18 mouse cellular contexts compared by ENCODE assay signal in genomic region chr11:109702031-109702815, GRCm38 (mm10). TPM values are rescaled to one million over a fixed set of nuclear protein-coding genes. Genes with fewer than 3 reads are reported as not detected.
DNase-seq lines count a peak whose midpoint lies in the region; ATAC-seq and TF ChIP-seq lines count a peak whose summit lies in the region.
"Had no signal": no experiment of that assay in that cellular context is flagged by ENCODE, and none has a peak within 500 bp of the region (broad histone marks: within the 10 kb centered on the region; RNA-seq: fewer than 3 reads in every experiment).

No protein-coding gene starts in this region.

- no peak for TF ChIP-seq POLR2A in liver, adult 2 months (IDR thresholded peaks at IDR 0.05; ENCODE audit: extremely low read depth, insufficient read depth, low read length)
- no peak for TF ChIP-seq POLR2A in kidney, adult 2 months (IDR thresholded peaks at IDR 0.05; ENCODE audit: low read depth, low read length)

- H3K4me1 ChIP-seq in liver, adult 2 months (ENCODE audit: control insufficient read depth, insufficient read depth, low read length) = peaks cover 37% of the 10 kb centered on the region
- H3K4me1 ChIP-seq in kidney, adult 2 months (ENCODE audit: control insufficient read depth, insufficient read depth, low read length) = peaks cover 16% of the 10 kb centered on the region
- no peaks in the 10 kb centered on the region for H3K4me1 ChIP-seq in stomach, embryonic 15.5 days
- peaks cover 4% of the 10 kb centered on the region; the same call in 1 of the 2 replicates for H3K4me1 ChIP-seq in forebrain, embryonic 13.5 days

- intact Hi-C loops in left cerebral cortex, postnatal 10 days (cut with DNase I) = no loop called here

- no peak for ATAC-seq in stomach, embryonic 15.5 days (ENCODE audit: insufficient read depth, low FRiP score, low read depth)
- no peak for ATAC-seq in forebrain, embryonic 13.5 days
- ATAC-seq: forebrain, embryonic 15.5 days; hindbrain, embryonic 16.5 days had no signal

- no peaks in the 10 kb centered on the region for H3K27me3 ChIP-seq in liver, adult 2 months (ENCODE audit: control insufficient read depth, insufficient read depth, low read length)
- H3K27me3 ChIP-seq in kidney, adult 2 months (replicated peaks; ENCODE audit: control insufficient read depth, insufficient read depth, low read length) = no peaks in the 10 kb centered on the region
- H3K27me3 ChIP-seq in stomach, embryonic 15.5 days (replicated peaks) = no peaks in the 10 kb centered on the region
- no peaks in the 10 kb centered on the region for H3K27me3 ChIP-seq in forebrain, embryonic 13.5 days
- H3K27me3 ChIP-seq: forebrain, embryonic 15.5 days had no signal

- TF ChIP-seq CTCF in liver, adult 2 months (IDR thresholded peaks at IDR 0.05; ENCODE audit: low read depth, low read length) = no peak
- no peak for TF ChIP-seq CTCF in kidney, adult 2 months (conservative IDR thresholded peaks at IDR 0.05; ENCODE audit: insufficient read depth, insufficient read length, low read depth, low read length)

- DNase-seq in liver, adult 2 months (ENCODE audit: extremely low read depth, low read depth, low spot score) = peak; percentile 93
- no peak for DNase-seq in liver
- peak; percentile 85 for DNase-seq in kidney, adult 2 months
- DNase-seq in kidney, postnatal 36 days = peak; percentile 33 to 64
- no peak for DNase-seq in left cerebral cortex, adult 18-20 months (ENCODE audit: low spot score in 2 of 2)
- no peak for DNase-seq in left cerebral cortex, postnatal 10 days (ENCODE audit: extremely low spot score in 1 of 2, low spot score in 2 of 2)
- DNase-seq: adrenal gland, postnatal 10 days; cerebellum, adult 9-10 months; gastrocnemius, adult 2 months; heart, adult 18-20 months; heart, postnatal 10 days; midbrain, embryonic 14.5 days; thymus, postnatal 14 days had no signal

- peaks cover 26% of the 10 kb centered on the region; the same call in 1 of the 2 replicates for H3K79me2 ChIP-seq in liver, adult 2 months (ENCODE audit: control insufficient read depth, insufficient read depth, low read length)

- peak overlapping the region; percentile 90 for H3K27ac ChIP-seq in liver, adult 2 months (replicated peaks; ENCODE audit: insufficient read depth, low read depth, low read length)
- H3K27ac ChIP-seq in kidney, adult 2 months (ENCODE audit: insufficient read depth, low read depth, low read length) = peak overlapping the region; percentile 56
- H3K27ac ChIP-seq in stomach, embryonic 15.5 days = peak overlapping the region; percentile 56; the same call in 1 of the 2 replicates
- H3K27ac ChIP-seq in forebrain, embryonic 13.5 days = no peak overlapping the region
- H3K27ac ChIP-seq: forebrain, embryonic 15.5 days; gastrocnemius, adult 2 months had no signal

- peak overlapping the region; percentile 45 for H3K9ac ChIP-seq in liver, adult 2 months (ENCODE audit: low read depth, low read length)
- no peak overlapping the region for H3K9ac ChIP-seq in stomach, embryonic 15.5 days
- H3K9ac ChIP-seq in forebrain, embryonic 13.5 days = no peak overlapping the region
- H3K9ac ChIP-seq: forebrain, embryonic 15.5 days had no signal

- H3K4me3 ChIP-seq in liver, adult 2 months (ENCODE audit: insufficient read depth, low read depth, low read length) = no peak overlapping the region
- H3K4me3 ChIP-seq in kidney, adult 2 months (ENCODE audit: insufficient read depth, low read depth, low read length) = no peak overlapping the region
- H3K4me3 ChIP-seq in stomach, embryonic 15.5 days (replicated peaks) = no peak overlapping the region
- H3K4me3 ChIP-seq in forebrain, embryonic 13.5 days = no peak overlapping the region
- H3K4me3 ChIP-seq: forebrain, embryonic 15.5 days; gastrocnemius, adult 2 months had no signal

- H3K4me2 ChIP-seq in stomach, embryonic 15.5 days = peak overlapping the region; percentile 0; the same call in 1 of the 2 replicates
- H3K4me2 ChIP-seq in forebrain, embryonic 13.5 days = no peak overlapping the region
- H3K4me2 ChIP-seq: forebrain, embryonic 15.5 days had no signal

- no peaks in the 10 kb centered on the region for H3K36me3 ChIP-seq in liver, adult 2 months (ENCODE audit: control insufficient read depth, insufficient read depth, low read length)
- H3K36me3 ChIP-seq in kidney, adult 2 months (ENCODE audit: control insufficient read depth, insufficient read depth, low read length) = no peaks in the 10 kb centered on the region
- no peaks in the 10 kb centered on the region for H3K36me3 ChIP-seq in stomach, embryonic 15.5 days
- no peaks in the 10 kb centered on the region for H3K36me3 ChIP-seq in forebrain, embryonic 13.5 days (ENCODE audit: poor library complexity, severe bottlenecking)
- H3K36me3 ChIP-seq: forebrain, embryonic 15.5 days; G1E had no signal

- WGBS in liver, adult 2 months = 12% methylated on average over 10 of the region's 10 CpGs
- whole genome bisulfite sequencing in kidney, adult 2 months = 40% methylated on average over 10 of the region's 10 CpGs
- WGBS in stomach, embryonic 15.5 days = 37% methylated on average over 10 of the region's 10 CpGs
- 64% methylated on average over 10 of the region's 10 CpGs for WGBS in forebrain, embryonic 13.5 days

- no peaks in the 10 kb centered on the region for H3K9me3 ChIP-seq in stomach, embryonic 15.5 days
- no peaks in the 10 kb centered on the region for H3K9me3 ChIP-seq in forebrain, embryonic 13.5 days (replicated peaks)
- H3K9me3 ChIP-seq: forebrain, embryonic 15.5 days had no signal

RNA-seq across cellular contexts. Expression of gene Fam20a, which starts 19.9 kb away (rescaled TPM):
- total RNA-seq in liver, adult 2 months (2014; rRNA removed) = 6.9 and 13.2 TPM in 2 replicates
- polyA plus RNA-seq in liver, adult 2 months (2012; rRNA removed) = 30.6 and 34.8 TPM in 2 replicates
- polyA plus RNA-seq in kidney, adult 2 months (2012; rRNA removed) = 7.5 and 7.6 TPM in 2 replicates
- polyA plus RNA-seq in stomach, embryonic 15.5 days (2015; fragmentation: Nextera tagmentation; extraction: Ambion mirVana) = 2.3 and 3.0 TPM in 2 replicates
- total RNA-seq in left cerebral cortex, adult 18-20 months (2021) = 10 to 100 TPM; 10.6 to 12.2 TPM
- total RNA-seq in left cerebral cortex, postnatal 10 days (2021) = 10 to 100 TPM; 12.0 to 14.2 TPM
- 1.1 and 1.8 TPM in 2 replicates for polyA plus RNA-seq in forebrain, embryonic 13.5 days (2015; fragmentation: Nextera tagmentation; extraction: Ambion mirVana)
- polyA plus RNA-seq: G1E had no signal

RNA-seq across cellular contexts. Expression of gene Prkar1a, which starts 53.0 kb away (rescaled TPM):
- 47.2 and 56.4 TPM in 2 replicates for total RNA-seq in liver, adult 2 months (2014; rRNA removed)
- 51.1 and 59.9 TPM in 2 replicates for polyA plus RNA-seq in liver, adult 2 months (2012; rRNA removed)
- 85.9 and 102 TPM in 2 replicates for polyA plus RNA-seq in kidney, adult 2 months (2012; rRNA removed)
- 291 and 297 TPM in 2 replicates for polyA plus RNA-seq in stomach, embryonic 15.5 days (2015; fragmentation: Nextera tagmentation; extraction: Ambion mirVana)
- 100 to 1,000 TPM; 618 to 657 TPM for total RNA-seq in left cerebral cortex, adult 18-20 months (2021)
- 100 to 1,000 TPM; 412 to 433 TPM for total RNA-seq in left cerebral cortex, postnatal 10 days (2021)
- 403 and 426 TPM in 2 replicates for polyA plus RNA-seq in forebrain, embryonic 13.5 days (2015; fragmentation: Nextera tagmentation; extraction: Ambion mirVana)

Comparison
In these comparisons a context has a peak if more than half of its experiments do, and no peak if none do; other contexts are left out.
1. DNase-seq: peak in liver, adult 2 months (single experiment), kidney, adult 2 months (single experiment) and kidney, postnatal 36 days (2 of 2); none in liver (single experiment), left cerebral cortex, adult 18-20 months (0 of 2) and left cerebral cortex, postnatal 10 days (0 of 2).